Mouse (Mus musculus) heart, postnatal 0 days (tissue): ENCODE results near the gene Cpox.

Experiments used
- CTCF ChIP-seq: IDR thresholded peaks from 2 replicates; pipeline ENCODE4 v1.5.1; 2016; ENCODE audit warnings: antibody characterized with exemption, control low read depth, low read depth
- EP300 ChIP-seq: IDR thresholded peaks from 2 replicates; pipeline ENCODE4 v1.6.1; 2016; ENCODE audit warnings: antibody characterized with exemption, low read depth

DNA sequence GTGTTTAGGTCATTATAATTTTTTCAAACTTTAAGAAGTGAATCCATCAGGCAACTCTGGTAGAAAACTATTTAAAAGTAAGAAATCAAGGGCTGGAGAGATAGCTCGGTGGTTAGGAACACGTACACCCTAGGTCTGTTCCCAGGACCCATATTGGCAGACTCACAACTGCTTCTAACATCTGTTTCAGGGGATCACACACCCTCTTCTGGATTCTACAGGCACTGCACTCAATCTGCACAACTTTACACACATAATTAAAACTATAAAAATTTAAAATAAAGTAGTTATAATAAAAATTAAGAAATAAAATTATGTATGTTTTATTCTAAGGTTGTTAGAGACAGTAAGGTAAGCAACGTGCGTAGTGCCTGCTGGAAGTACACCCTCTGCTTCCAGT, 68.1 kb downstream of the Cpox start:
- no peak for TF ChIP-seq CTCF
- no peak for TF ChIP-seq EP300
